Mouse (Mus musculus) cerebellum, postnatal 25 days (tissue): ENCODE measurements at regions not wholly inside any gene's neighbourhood (a gene's known extent, or its start where the extent isn't known, plus 50 kb on each side); places are given as distances from the start of the nearest gene placed in this dataset.
A peak's percentile ranks its signal among the peaks of the same experiment; 100 is the strongest.

Experiments used
- DNase-seq, 2 experiments: peaks; one replicate each; pipeline ENCODE4 v3.0.0; 2021; ENCODE audit warnings: mixed read lengths in 2 of 2

GRCm38 (mm10) chr2:27812946-27813345, 73.3 kb upstream of the Col5a1 start:
- DNase-seq: no peak

- peak in 1 of 2 experiments; percentile 9 for DNase-seq
Observed at GRCm38 (mm10) chr2:27813370-27813769, 72.9 kb upstream of the Col5a1 start.

GRCm38 (mm10) chr2:27818656-27819055, 67.6 kb upstream of the Col5a1 start:
- peak; percentile 33 to 62 for DNase-seq

- no peak for DNase-seq
Observed at GRCm38 (mm10) chr2:27826826-27827225, 59.4 kb upstream of the Col5a1 start.

- DNase-seq: no peak
Observed at GRCm38 (mm10) chr2:27827582-27827981, 58.6 kb upstream of the Col5a1 start.

GRCm38 (mm10) chr2:27828237-27828636, 58.0 kb upstream of the Col5a1 start:
- no peak for DNase-seq

DNA sequence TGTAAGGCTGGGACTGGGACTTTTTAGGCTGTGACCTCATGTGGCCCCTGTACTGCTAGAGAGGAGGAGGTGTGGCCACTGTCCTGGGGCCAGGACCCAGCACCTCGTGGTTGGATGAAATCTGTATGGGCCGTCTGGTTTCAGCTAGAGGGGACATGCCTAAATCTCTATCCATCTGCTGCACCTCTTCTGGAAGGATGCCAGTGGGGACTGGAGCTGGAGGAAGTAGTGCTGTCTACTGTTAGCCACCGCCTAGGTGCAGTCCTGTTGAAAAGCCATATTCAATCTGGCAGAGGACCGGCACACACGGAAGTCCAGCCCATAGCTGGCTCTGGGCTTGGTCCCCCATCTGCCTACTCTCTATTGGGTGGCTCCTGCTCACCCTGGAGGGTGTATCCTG, 56.7 kb upstream of the Col5a1 start:
- DNase-seq: peak in 1 of 2 experiments; percentile 58

GRCm38 (mm10) chr2:27834971-27835370, 51.3 kb upstream of the Col5a1 start:
- DNase-seq: no peak

GRCm38 (mm10) chr2:27835758-27836460, 50.3 kb upstream of the Col5a1 start:
- DNase-seq: no peak
